Mouse (Mus musculus) heart, postnatal 10 days (tissue): ENCODE measurements around the gene Slc29a1. TPM values are rescaled to one million over a fixed set of nuclear protein-coding genes. Genes with fewer than 3 reads are reported as not detected.

ENCODE experiments used
- DNase-seq, 2 experiments: peaks; one replicate each; pipeline ENCODE4 v3.0.0; 2021
- intact Hi-C: fragments of 180-260 bp; cut with DNase I; formaldehyde crosslinking; loops from one replicate; pipeline ENCODE4 v1.15.1; 2025
- total RNA-seq, 2 experiments: library from RNA; stranded (reverse); gene quantifications; 2 replicates each; pipeline ENCODE4 v1.2.3; 2021

The Slc29a1 gene
- total RNA-seq, 2 experiments from 2014 or later, result 88.3 to 99.0 TPM

GRCm38 (mm10) chr17:45539664-45540063 lies 59.7 kb downstream of the Slc29a1 start:
- no peak for DNase-seq
- intact Hi-C loops, result no loop called here

GRCm38 (mm10) chr17:45538394-45538793 lies 61.0 kb downstream of the Slc29a1 start:
- intact Hi-C loops, result no loop called here

GRCm38 (mm10) chr17:45536264-45536663 lies 63.1 kb downstream of the Slc29a1 start:
- peak; percentile 24 to 57 for DNase-seq
- intact Hi-C loops, result no loop called here

More at GRCm38 (mm10) chr17:45538394-45538793, 61.0 kb downstream of the Slc29a1 start:
- DNase-seq, result no peak

Other genes with a start within 250 kb of the Slc29a1 start
- gene Cdc5l, start 165.9 kb downstream of the Slc29a1 start, total RNA-seq, result 10 to 100 TPM; 48.4 to 48.7 TPM
- gene Spats1, start 124.2 kb downstream of the Slc29a1 start, total RNA-seq, result under 1 TPM; 0.22 to 0.65 TPM
- gene Aars2, start 92.8 kb downstream of the Slc29a1 start, total RNA-seq, result 10 to 100 TPM; 19.3 to 20.2 TPM
- gene Tcte1, start 76.2 kb downstream of the Slc29a1 start, total RNA-seq, result not detected
- gene Tmem151b, start 49.9 kb downstream of the Slc29a1 start, total RNA-seq, result under 1 TPM; 0.05 to 0.12 TPM
- gene Nfkbie, start 43.9 kb downstream of the Slc29a1 start, total RNA-seq, result 1 to 10 TPM; 1.8 to 2.7 TPM
- gene Slc35b2, start 35.7 kb downstream of the Slc29a1 start, total RNA-seq, result 10 to 100 TPM; 34.5 to 36.8 TPM
- 1,000 to 10,000 TPM; 1,000 to 1,054 TPM for gene Hsp90ab1, start 26.3 kb downstream of the Slc29a1 start, total RNA-seq
- gene Mymx, start 2.5 kb upstream of the Slc29a1 start, total RNA-seq, result not detected
- not detected for gene Capn11, start 59.7 kb upstream of the Slc29a1 start, total RNA-seq
- gene Mrpl14, start 86.7 kb upstream of the Slc29a1 start, total RNA-seq, result 100 to 1,000 TPM in 1 of 2 experiments, 10 to 100 TPM in 1; 94.7 to 108 TPM
- 10 to 100 TPM; 81.4 to 86.9 TPM for gene Tmem63b, start 87.3 kb upstream of the Slc29a1 start, total RNA-seq
- gene 1600014C23Rik, start 134.2 kb upstream of the Slc29a1 start, total RNA-seq, result not detected